Mouse (Mus musculus) Patski (cell line): ENCODE data around the gene AC109138.7. TPM values are rescaled to one million over a fixed set of nuclear protein-coding genes. Genes with fewer than 3 reads are reported as not detected.

Source experiments
- ATAC-seq: fragments of 100-300 bp; one replicate; pipeline ENCODE4 v1.8.0; 2021
- CTCF ChIA-PET: fragments of 350-600 bp; sonication (Branson Sonifier 250); formaldehyde crosslinking; loops from one replicate; lab custom pipeline; 2022; ENCODE audit warnings: inconsistent platforms; lab: Charles Lee
- POLR2A ChIA-PET: fragments of 350-600 bp; sonication (Branson Sonifier 250); formaldehyde crosslinking; loops from one replicate; lab custom pipeline; 2022; ENCODE audit warnings: antibody characterized with exemption, inconsistent platforms; lab: Charles Lee
- DNase-seq: peaks from one replicate; pipeline ENCODE4 v3.0.0-alpha.2; 2011; ENCODE audit warnings: low read depth, low spot score
- H3K27me3 ChIP-seq: fragments of 371-371 bp; one replicate; pipeline ENCODE4 v1.5.1; 2021
- CTCF ChIP-seq: fragments of 100-300 bp; IDR thresholded peaks from one replicate; pipeline ENCODE4 v1.5.1; 2021
- in situ Hi-C: fragments of 300-500 bp; cut with MboI; formaldehyde crosslinking; loops from 3 replicates; pipeline ENCODE4 v1.11.1; 2018; ENCODE audit warnings: low pct_unique_long_range_greater_than_20kb, mixed read lengths
- polyA plus RNA-seq: library from polyadenylated mRNA; unstranded; gene quantifications from one replicate; pipeline ENCODE4 v1.2.3, GENCODE M21; 2021

Gene AC109138.7
- polyA plus RNA-seq, 1 experiment from 2014 or later: 0.62 TPM

- H3K27me3 ChIP-seq: no peaks in the 10 kb centered on the region
- in situ Hi-C loops: no loop called here
- CTCF ChIA-PET: interaction anchor here (0.7 to 1.9 kb wide), 6 partner anchors 11 to 157 kb away, joined by 3 to 6 read pairs (median 4); partner anchors contain the start of gene Ankrd13d
- DNase-seq (peak; percentile 31), ATAC-seq (peak; percentile 77)
- POLR2A ChIA-PET: interaction anchor here (0.6 to 1.4 kb wide), 3 partner anchors 22 to 39 kb away, joined by 3 to 7 read pairs (median 6); no protein-coding TSS in a partner anchor
- TF ChIP-seq CTCF: no peak
Observed at GRCm38 (mm10) chr19:4268566-4269361, 54.6 kb downstream of the AC109138.7 start, which contains the start of gene Ssh3. Gene Ssh3, minus strand, starts transcription at chr19:4269180.

GRCm38 (mm10) chr19:4270187-4270586 is 56.0 kb downstream of the AC109138.7 start:
- ChIA-PET POLR2A (no interaction called here), CTCF (interaction anchor here (1.3 to 1.9 kb wide), 2 partner anchors 12 to 32 kb away, joined by 6 read pairs; partner anchors contain the start of gene Ankrd13d)
- H3K27me3 ChIP-seq: no peaks in the 10 kb centered on the region
- in situ Hi-C loops: no loop called here
- DNase-seq: no peak
- no peak for ATAC-seq
- no peak for TF ChIP-seq CTCF

- in situ Hi-C loops: no loop called here
- ChIA-PET CTCF (interaction anchor here (2.4 kb wide), 1 partner anchor 12 kb away, joined by 8 read pairs; the partner anchor contains the start of gene Ankrd13d), POLR2A (no interaction called here)
- no peak for ATAC-seq
- no peak for DNase-seq
- TF ChIP-seq CTCF: no peak
- H3K27me3 ChIP-seq: no peaks in the 10 kb centered on the region
Observed at GRCm38 (mm10) chr19:4270972-4271371, 56.8 kb downstream of the AC109138.7 start.

- H3K27me3 ChIP-seq: no peaks in the 10 kb centered on the region
- ATAC-seq (no peak), DNase-seq (no peak)
- POLR2A ChIA-PET: no interaction called here
- in situ Hi-C loops: no loop called here
- CTCF ChIA-PET: no interaction called here
- TF ChIP-seq CTCF: no peak
Observed at GRCm38 (mm10) chr19:4279487-4279886, 65.3 kb downstream of the AC109138.7 start.

GRCm38 (mm10) chr19:4280425-4280824 is 66.3 kb downstream of the AC109138.7 start:
- CTCF ChIA-PET: no interaction called here
- ATAC-seq (no peak), DNase-seq (no peak)
- no peaks in the 10 kb centered on the region for H3K27me3 ChIP-seq
- in situ Hi-C loops: no loop called here
- POLR2A ChIA-PET: no interaction called here
- TF ChIP-seq CTCF: no peak

Other genes starting within 250 kb of the AC109138.7 start
- gene Aldh3b2, start 242.0 kb upstream of the AC109138.7 start, polyA plus RNA-seq: 0.05 TPM
- 3.9 TPM for gene Acy3, start 227.8 kb upstream of the AC109138.7 start, polyA plus RNA-seq
- 0.03 TPM for gene Tbx10, start 221.6 kb upstream of the AC109138.7 start, polyA plus RNA-seq
- 35.1 TPM for gene Nudt8, start 213.8 kb upstream of the AC109138.7 start, polyA plus RNA-seq
- gene Gm49405, start 213.7 kb upstream of the AC109138.7 start, polyA plus RNA-seq: 3.1 TPM
- gene Doc2g, start 211.0 kb upstream of the AC109138.7 start, polyA plus RNA-seq: 7.1 TPM
- gene Ndufv1, start 201.6 kb upstream of the AC109138.7 start, polyA plus RNA-seq: 231 TPM
- 1,288 TPM for gene Gstp1, start 176.4 kb upstream of the AC109138.7 start, polyA plus RNA-seq
- 379 TPM for gene Gstp2, start 168.3 kb upstream of the AC109138.7 start, polyA plus RNA-seq
- not detected for gene Gstp3, start 154.8 kb upstream of the AC109138.7 start, polyA plus RNA-seq
- gene Cabp2, start 132.8 kb upstream of the AC109138.7 start, polyA plus RNA-seq: not detected
- 93.8 TPM for gene Cdk2ap2, start 117.2 kb upstream of the AC109138.7 start, polyA plus RNA-seq
- 109 TPM for gene Pitpnm1, start 114.4 kb upstream of the AC109138.7 start, polyA plus RNA-seq
- gene Aip, start 88.5 kb upstream of the AC109138.7 start, polyA plus RNA-seq: 149 TPM
- not detected for gene Gpr152, start 74.6 kb upstream of the AC109138.7 start, polyA plus RNA-seq
- gene Cabp4, start 70.3 kb upstream of the AC109138.7 start, polyA plus RNA-seq: 0.17 TPM
- gene Coro1b, start 65.7 kb upstream of the AC109138.7 start, polyA plus RNA-seq: 321 TPM
- 0.62 TPM for gene Ptprcap, start 60.8 kb upstream of the AC109138.7 start, polyA plus RNA-seq
- gene Rps6kb2, start 51.0 kb upstream of the AC109138.7 start, polyA plus RNA-seq: 43.0 TPM
- 13.7 TPM for gene Carns1, start 38.9 kb upstream of the AC109138.7 start, polyA plus RNA-seq
- gene Tbc1d10c, start 23.1 kb upstream of the AC109138.7 start, polyA plus RNA-seq: 1.9 TPM
- 674 TPM for gene Ppp1ca, start 22.3 kb upstream of the AC109138.7 start, polyA plus RNA-seq
- 33.9 TPM for gene Rad9a, start 12.7 kb upstream of the AC109138.7 start, polyA plus RNA-seq
- 122 TPM for gene Clcf1, start 119 bp upstream of the AC109138.7 start, polyA plus RNA-seq
- 49.5 TPM for gene Pold4, start 17.5 kb downstream of the AC109138.7 start, polyA plus RNA-seq
- 71.3 TPM for gene Ssh3, start 54.8 kb downstream of the AC109138.7 start, polyA plus RNA-seq
- gene Ankrd13d, start 68.8 kb downstream of the AC109138.7 start, polyA plus RNA-seq: 25.8 TPM
- gene Grk2, start 91.9 kb downstream of the AC109138.7 start, polyA plus RNA-seq: 74.9 TPM
- 79.6 TPM for gene Kdm2a, start 183.9 kb downstream of the AC109138.7 start, polyA plus RNA-seq
- 108 TPM for gene Rhod, start 225.1 kb downstream of the AC109138.7 start, polyA plus RNA-seq